Mouse (Mus musculus) kidney, embryonic 14.5 days (tissue): ENCODE results near the gene Ism2. TPM values are rescaled to one million over a fixed set of nuclear protein-coding genes. Genes with fewer than 3 reads are reported as not detected.
"Not testable (repeated sequence)": the region's sequence is repeated elsewhere in the genome, so short reads cannot be mapped to it uniquely, and the experiment has no call there.

Source experiments
- ATAC-seq: fragments of 200-750 bp; cut with Nextera tagmentation; 2 replicates; pipeline ENCODE4 v1.8.0; 2017; ENCODE audit warnings: moderate number of reproducible peaks, mild to moderate bottlenecking, moderate TSS enrichment, moderate library complexity; ENCODE audit not compliant: low FRiP score, low TSS enrichment
- H3K27ac ChIP-seq: fragments of 300-500 bp; sonication (generic); 2 replicates; pipeline ENCODE4 v1.5.1; 2014; ENCODE audit warnings: low read depth, mild to moderate bottlenecking, low read length, moderate library complexity, mixed read lengths
- H3K27me3 ChIP-seq: fragments of 300-500 bp; sonication (generic); 2 replicates; pipeline ENCODE4 v1.6.1; 2014; ENCODE audit warnings: mild to moderate bottlenecking, low read length; ENCODE audit not compliant: control insufficient read depth, insufficient read depth
- H3K36me3 ChIP-seq: fragments of 300-500 bp; sonication (generic); 2 replicates; pipeline ENCODE4 v1.6.1; 2014; ENCODE audit warnings: low read length, mixed read lengths; ENCODE audit not compliant: control insufficient read depth, insufficient read depth
- H3K4me1 ChIP-seq: fragments of 300-500 bp; sonication (generic); 2 replicates; pipeline ENCODE4 v1.6.1; 2014; ENCODE audit warnings: low read length, mixed read lengths; ENCODE audit not compliant: control insufficient read depth, insufficient read depth
- H3K4me2 ChIP-seq: fragments of 300-500 bp; sonication (generic); replicated peaks from 2 replicates; pipeline ENCODE4 v1.6.1; 2014; ENCODE audit warnings: low read depth, mild to moderate bottlenecking, low read length
- H3K4me3 ChIP-seq: fragments of 300-500 bp; sonication (generic); 2 replicates; pipeline ENCODE4 v1.5.1; 2014; ENCODE audit warnings: mild to moderate bottlenecking, low read length
- H3K9ac ChIP-seq: fragments of 300-500 bp; sonication (generic); 2 replicates; pipeline ENCODE4 v1.6.1; 2014; ENCODE audit warnings: low read depth, mild to moderate bottlenecking, low read length, moderate library complexity
- H3K9me3 ChIP-seq: fragments of 300-500 bp; sonication (generic); 2 replicates; pipeline ENCODE4 v1.6.1; 2016; ENCODE audit warnings: low read length; ENCODE audit not compliant: control insufficient read depth
- WGBS: fragments of 180-500 bp; shearing (Covaris S2); extraction: QIAGEN DNeasy Blood & Tissue Kit; methylation state at CpG from one replicate; pipeline ENCODE4 v1.1.7; 2014; 5-methylcytosine and 5-hydroxymethylcytosine counted together
- polyA plus RNA-seq: library from polyadenylated mRNA; unstranded; fragments of >200 nt; fragmentation: Nextera tagmentation; extraction: Ambion mirVana; gene quantifications from 2 replicates; pipeline ENCODE4 v1.2.1, GENCODE M21; 2014

Gene Ism2
- polyA plus RNA-seq, 1 experiment from 2014 or later: 0.54 TPM

GRCm38 (mm10) chr12:87331053-87331456 lies 31.6 kb upstream of the Ism2 start:
- no peak overlapping the region for H3K9ac ChIP-seq

DNA sequence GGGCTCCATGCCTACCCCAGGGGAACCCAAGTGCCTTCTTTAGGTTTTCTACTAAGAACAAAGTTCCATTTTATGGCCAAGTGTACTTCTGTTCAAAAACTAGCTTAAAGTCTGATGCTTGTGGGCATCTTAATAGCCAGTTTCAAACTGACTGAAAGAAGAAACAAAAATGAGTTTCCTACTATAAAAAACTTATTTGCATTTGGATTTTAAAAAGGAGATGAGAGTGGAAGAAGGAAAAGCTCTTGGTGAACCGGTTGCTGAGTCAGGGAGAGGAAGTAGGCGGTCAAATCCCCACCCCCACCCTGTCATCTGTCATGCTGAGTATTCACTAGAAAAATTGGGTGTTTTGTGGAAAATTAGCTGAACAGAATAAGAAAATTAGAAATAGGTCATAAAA lies 30.7 kb upstream of the Ism2 start:
- H3K9me3 ChIP-seq: no peaks in the 10 kb centered on the region
- H3K4me1 ChIP-seq: no peaks in the 10 kb centered on the region
- WGBS: 59% methylated on average over 2 of the region's 2 CpGs
- H3K9ac ChIP-seq: no peak overlapping the region
- no peak overlapping the region for H3K4me2 ChIP-seq
- ATAC-seq: no peak
- no peaks in the 10 kb centered on the region for H3K36me3 ChIP-seq
- H3K4me3 ChIP-seq: no peak overlapping the region
- no peak overlapping the region for H3K27ac ChIP-seq
- no peaks in the 10 kb centered on the region for H3K27me3 ChIP-seq

More at GRCm38 (mm10) chr12:87331053-87331456, 31.6 kb upstream of the Ism2 start:
- Histone ChIP-seq H3K4me3 (no peak overlapping the region), H3K36me3 (no peaks in the 10 kb centered on the region), H3K4me1 (no peaks in the 10 kb centered on the region), H3K4me2 (no peak overlapping the region), H3K9me3 (no peaks in the 10 kb centered on the region), H3K27ac (no peak overlapping the region), H3K27me3 (no peaks in the 10 kb centered on the region)
- 34% methylated on average over 6 of the region's 6 CpGs for WGBS
- no peak for ATAC-seq

DNA sequence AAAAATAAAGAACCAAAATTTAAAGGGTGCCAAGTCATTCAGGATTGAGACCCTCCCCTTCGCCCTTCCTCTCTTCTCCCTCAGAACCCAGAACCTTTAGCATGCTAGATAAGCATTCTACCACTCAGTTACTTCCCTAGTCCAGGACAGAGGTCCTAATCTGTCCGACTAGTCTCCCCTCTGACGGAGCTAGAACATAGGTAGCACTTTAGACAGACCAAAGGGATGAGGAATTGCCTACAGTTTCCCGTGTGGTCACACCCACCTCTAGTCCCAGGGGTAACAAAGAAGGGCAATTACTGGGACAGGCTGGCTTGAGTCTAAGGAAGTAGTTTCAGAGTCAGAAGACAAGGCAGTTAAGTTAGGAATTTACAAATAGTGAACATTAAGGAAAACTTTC lies 28.5 kb upstream of the Ism2 start:
- no peak overlapping the region for H3K4me2 ChIP-seq
- no peak overlapping the region for H3K4me3 ChIP-seq
- no peaks in the 10 kb centered on the region for H3K9me3 ChIP-seq
- no peaks in the 10 kb centered on the region for H3K27me3 ChIP-seq
- H3K9ac ChIP-seq: no peak overlapping the region
- no peaks in the 10 kb centered on the region for H3K4me1 ChIP-seq
- no peak for ATAC-seq
- H3K27ac ChIP-seq: no peak overlapping the region
- 47% methylated on average over 4 of the region's 4 CpGs for WGBS
- no peaks in the 10 kb centered on the region for H3K36me3 ChIP-seq

DNA sequence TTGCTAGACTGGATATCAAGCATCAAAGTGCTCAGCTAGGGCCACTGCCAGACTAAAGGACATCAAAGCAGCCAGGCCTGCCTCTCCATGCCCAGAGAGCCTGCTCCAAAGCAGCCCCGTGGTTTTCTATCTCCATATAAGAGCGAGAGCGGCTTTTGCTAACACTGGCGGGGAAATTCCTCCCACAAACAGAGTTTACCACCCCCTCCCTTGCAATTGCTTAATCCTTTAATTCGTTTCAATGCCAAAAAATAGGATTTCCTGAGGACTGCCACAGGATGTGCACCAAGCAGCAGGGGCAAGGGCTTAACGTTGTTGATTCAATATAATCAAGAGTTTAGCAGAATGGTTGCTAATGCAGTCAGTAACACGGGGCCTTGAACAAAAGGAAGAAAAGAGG lies 28.1 kb upstream of the Ism2 start:
- ATAC-seq: no peak
- H3K27ac ChIP-seq: no peak overlapping the region
- H3K4me3 ChIP-seq: no peak overlapping the region
- no peaks in the 10 kb centered on the region for H3K4me1 ChIP-seq
- 35% methylated on average over 7 of the region's 7 CpGs for WGBS
- H3K27me3 ChIP-seq: no peaks in the 10 kb centered on the region
- no peaks in the 10 kb centered on the region for H3K36me3 ChIP-seq
- H3K4me2 ChIP-seq: no peak overlapping the region
- no peak overlapping the region for H3K9ac ChIP-seq
- H3K9me3 ChIP-seq: no peaks in the 10 kb centered on the region

DNA sequence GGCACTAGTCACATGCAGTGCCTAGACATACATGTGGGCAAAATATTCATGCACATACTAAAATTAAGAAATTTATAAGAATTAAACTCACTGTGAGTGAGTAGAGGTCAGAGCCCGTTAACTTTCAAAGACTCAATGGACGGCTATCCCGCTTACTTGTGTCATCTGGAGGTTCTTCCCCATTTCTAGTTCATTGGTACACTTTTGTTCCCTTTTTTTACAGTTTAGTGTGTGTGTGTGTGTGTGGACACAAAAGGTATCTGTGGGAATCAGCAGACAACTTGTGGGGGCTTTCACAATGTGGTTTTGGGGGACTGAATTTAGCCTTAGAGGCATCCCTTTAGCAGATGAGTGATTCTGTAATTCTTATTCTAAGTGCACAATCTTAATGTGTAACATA lies 25.9 kb upstream of the Ism2 start:
- no peak overlapping the region for H3K9ac ChIP-seq
- 93% methylated on average over 3 of the region's 3 CpGs for WGBS
- H3K27ac ChIP-seq: no peak overlapping the region
- ATAC-seq: no peak
- H3K4me1 ChIP-seq: no peaks in the 10 kb centered on the region
- H3K9me3 ChIP-seq: no peaks in the 10 kb centered on the region
- H3K36me3 ChIP-seq: no peaks in the 10 kb centered on the region
- no peak overlapping the region for H3K4me2 ChIP-seq
- no peak overlapping the region for H3K4me3 ChIP-seq
- no peaks in the 10 kb centered on the region for H3K27me3 ChIP-seq

GRCm38 (mm10) chr12:87319229-87319628 lies 19.7 kb upstream of the Ism2 start:
- Histone ChIP-seq H3K9me3 (no peaks in the 10 kb centered on the region), H3K36me3 (no peaks in the 10 kb centered on the region; the same call in 1 of the 2 replicates), H3K27me3 (no peaks in the 10 kb centered on the region), H3K9ac (no peak overlapping the region), H3K4me2 (no peak overlapping the region), H3K4me1 (no peaks in the 10 kb centered on the region), H3K4me3 (no peak overlapping the region), H3K27ac (no peak overlapping the region)
- no peak for ATAC-seq
- 89% methylated on average over 3 of the region's 3 CpGs for WGBS

- no peaks in the 10 kb centered on the region; the same call in 1 of the 2 replicates for H3K36me3 ChIP-seq
- H3K27me3 ChIP-seq: no peaks in the 10 kb centered on the region
- no peak overlapping the region for H3K27ac ChIP-seq
- no peaks in the 10 kb centered on the region for H3K9me3 ChIP-seq
- WGBS: 86% methylated on average over 1 of the region's 1 CpGs
- H3K4me1 ChIP-seq: no peaks in the 10 kb centered on the region
- H3K4me3 ChIP-seq: no peak overlapping the region
- H3K4me2 ChIP-seq: no peak overlapping the region
- no peak for ATAC-seq
- no peak overlapping the region for H3K9ac ChIP-seq
These were observed 18.4 kb upstream of the Ism2 start for GRCm38 (mm10) chr12:87317951-87318350.

GRCm38 (mm10) chr12:87313098-87313497 lies 13.6 kb upstream of the Ism2 start:
- peaks cover 28% of the 10 kb centered on the region for H3K36me3 ChIP-seq
- WGBS: 79% methylated on average over 2 of the region's 2 CpGs

GRCm38 (mm10) chr12:87306584-87306844 lies 7.0 kb upstream of the Ism2 start:
- H3K9me3 ChIP-seq, H3K4me1 ChIP-seq, H3K27ac ChIP-seq, ATAC-seq, H3K4me2 ChIP-seq, H3K27me3 ChIP-seq, H3K4me3 ChIP-seq, H3K9ac ChIP-seq: not testable (repeated sequence)
- H3K36me3 ChIP-seq: peaks cover 22% of the 10 kb centered on the region
- WGBS: 90% methylated on average over 4 of the region's 4 CpGs

More at GRCm38 (mm10) chr12:87313098-87313497, 13.6 kb upstream of the Ism2 start:
- no peak overlapping the region for H3K9ac ChIP-seq
- H3K4me3 ChIP-seq: no peak overlapping the region
- no peaks in the 10 kb centered on the region for H3K9me3 ChIP-seq
- no peak overlapping the region for H3K4me2 ChIP-seq
- no peaks in the 10 kb centered on the region for H3K4me1 ChIP-seq
- no peak overlapping the region for H3K27ac ChIP-seq
- no peak for ATAC-seq
- H3K27me3 ChIP-seq: no peaks in the 10 kb centered on the region
